Comparison of ENCODE assay signal across 8 mouse cellular contexts in the genomic region with DNA sequence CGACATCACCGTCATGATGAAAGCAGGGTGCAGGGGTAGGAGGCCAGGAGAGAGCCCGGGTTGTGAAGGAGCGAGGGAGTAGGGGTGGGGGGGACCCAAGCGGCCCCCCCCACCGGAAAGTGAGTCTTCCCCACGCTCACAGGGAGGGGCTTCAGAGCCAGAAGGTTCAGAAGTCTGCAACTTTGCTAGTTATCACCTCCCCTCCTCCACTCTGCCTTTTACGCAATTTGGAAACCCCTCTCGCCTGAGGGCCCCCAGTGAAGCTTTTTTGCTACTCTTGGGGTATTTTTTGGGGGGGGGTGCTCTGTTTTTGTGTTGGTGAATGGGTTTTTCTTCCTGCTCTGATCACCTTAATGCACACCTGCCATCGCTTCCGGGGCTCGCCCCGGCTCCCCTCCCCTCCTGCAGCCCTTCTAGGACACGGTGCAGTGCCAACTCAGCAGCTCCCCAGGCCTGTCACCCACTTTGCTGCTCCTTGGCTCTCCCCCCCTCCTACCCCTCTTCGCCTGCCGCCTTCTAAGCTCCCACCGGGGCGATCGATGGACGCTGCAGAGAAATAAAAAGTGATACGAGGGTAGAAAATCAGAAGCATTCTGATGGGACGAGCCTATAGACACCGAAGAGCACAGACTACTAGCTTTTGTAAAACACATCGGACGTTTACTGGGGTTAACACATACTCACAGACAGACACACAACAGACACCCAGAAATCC. TPM values are rescaled to one million over a fixed set of nuclear protein-coding genes. Genes with fewer than 3 reads are reported as not detected.
DNase-seq lines count a peak whose midpoint lies in the region; ATAC-seq and TF ChIP-seq lines count a peak whose summit lies in the region.

No protein-coding gene starts in this region.

- peaks cover 92% of the 10 kb centered on the region for H3K27me3 ChIP-seq in kidney, embryonic 15.5 days
- H3K27me3 ChIP-seq in cerebellum, adult 2 months (ENCODE audit: control insufficient read depth, insufficient read depth, low read length): no peaks in the 10 kb centered on the region
- peaks cover 67% of the 10 kb centered on the region for H3K27me3 ChIP-seq in forebrain, embryonic 13.5 days
- H3K27me3 ChIP-seq in liver, embryonic 16.5 days (ENCODE audit: control insufficient read depth, insufficient read depth, low read depth, low read length): peaks cover 63% of the 10 kb centered on the region

- H3K9me3 ChIP-seq in kidney, embryonic 15.5 days (replicated peaks): no peaks in the 10 kb centered on the region
- no peaks in the 10 kb centered on the region for H3K9me3 ChIP-seq in forebrain, embryonic 13.5 days (replicated peaks)
- H3K9me3 ChIP-seq in liver, embryonic 16.5 days (replicated peaks; ENCODE audit: control insufficient read depth, low read length): no peaks in the 10 kb centered on the region

- 2% methylated on average over 25 of the region's 25 CpGs for WGBS in kidney, embryonic 15.5 days
- 1% methylated on average over 25 of the region's 25 CpGs for WGBS in cerebellum, adult 2 months
- 1% methylated on average over 25 of the region's 25 CpGs for WGBS in forebrain, embryonic 13.5 days
- 3% methylated on average over 25 of the region's 25 CpGs for WGBS in liver, embryonic 16.5 days (ENCODE audit: insufficient replicate concordance)

- H3K27ac ChIP-seq in kidney, embryonic 15.5 days: no peak overlapping the region
- peak overlapping the region; percentile 100 for H3K27ac ChIP-seq in cerebellum, adult 2 months (ENCODE audit: insufficient read depth, low read length)
- no peak overlapping the region for H3K27ac ChIP-seq in forebrain, embryonic 13.5 days
- no peak overlapping the region for H3K27ac ChIP-seq in liver, embryonic 16.5 days (ENCODE audit: low read length)

- no peak for TF ChIP-seq CTCF in cerebellum, adult 2 months (IDR thresholded peaks at IDR 0.05; ENCODE audit: borderline replicate concordance, insufficient read depth, low read depth, low read length)

- 0 out of 2 replicates have a peak overlapping the region, but pooled peaks have one; percentile 31 for H3K9ac ChIP-seq in kidney, embryonic 15.5 days
- H3K9ac ChIP-seq in forebrain, embryonic 13.5 days: peak overlapping the region; percentile 50
- no peak overlapping the region for H3K9ac ChIP-seq in liver, embryonic 16.5 days (ENCODE audit: low read depth, low read length)

- ATAC-seq in kidney, embryonic 15.5 days (replicated peaks; ENCODE audit: low FRiP score): no peak
- no peak for ATAC-seq in forebrain, embryonic 13.5 days
- no peak for ATAC-seq in liver, embryonic 16.5 days (ENCODE audit: low read depth)

- H3K4me2 ChIP-seq in kidney, embryonic 15.5 days: peak overlapping the region; percentile 98
- peak overlapping the region; percentile 99 for H3K4me2 ChIP-seq in forebrain, embryonic 13.5 days
- H3K4me2 ChIP-seq in liver, embryonic 16.5 days (ENCODE audit: low read depth, low read length): no peak overlapping the region

- no peak for DNase-seq in kidney, adult 18-20 months
- peak; percentile 65 to 68 for DNase-seq in cerebellum, adult 2 months
- no peak for DNase-seq in ovary, postnatal 36 days (ENCODE audit: low spot score)
- no peak for DNase-seq in gastrocnemius, adult 18-20 months (ENCODE audit: low spot score)
- DNase-seq in urinary bladder, postnatal 25 days (ENCODE audit: low spot score): no peak

- no peaks in the 10 kb centered on the region for H3K36me3 ChIP-seq in kidney, embryonic 15.5 days
- H3K36me3 ChIP-seq in forebrain, embryonic 13.5 days (ENCODE audit: poor library complexity, severe bottlenecking): no peaks in the 10 kb centered on the region
- H3K36me3 ChIP-seq in liver, embryonic 16.5 days (ENCODE audit: control insufficient read depth, insufficient read depth): no peaks in the 10 kb centered on the region

- TF ChIP-seq POLR2A in cerebellum, adult 2 months (IDR thresholded peaks at IDR 0.05; ENCODE audit: borderline replicate concordance, insufficient read depth, low read length): no peak

- H3K4me1 ChIP-seq in kidney, embryonic 15.5 days: peaks cover 39% of the 10 kb centered on the region
- peaks cover 3% of the 10 kb centered on the region for H3K4me1 ChIP-seq in cerebellum, adult 2 months (ENCODE audit: control insufficient read depth, insufficient read depth, low read length)
- H3K4me1 ChIP-seq in forebrain, embryonic 13.5 days: peaks cover 24% of the 10 kb centered on the region
- no peaks in the 10 kb centered on the region for H3K4me1 ChIP-seq in liver, embryonic 16.5 days (ENCODE audit: control insufficient read depth, low read depth, low read length)

- H3K4me3 ChIP-seq in kidney, embryonic 15.5 days (replicated peaks): peak overlapping the region; percentile 53
- H3K4me3 ChIP-seq in cerebellum, adult 2 months (replicated peaks; ENCODE audit: insufficient read depth, low read depth, low read length): peak overlapping the region; percentile 97
- peak overlapping the region; percentile 57 for H3K4me3 ChIP-seq in forebrain, embryonic 13.5 days
- H3K4me3 ChIP-seq in liver, embryonic 16.5 days (ENCODE audit: low read depth, low read length): 0 out of 2 replicates have a peak overlapping the region, but pooled peaks have one; percentile 10

RNA-seq across cellular contexts. Expression of a gene that starts 2.7 kb away (rescaled TPM):
- 0.48 and 0.50 TPM in 2 replicates for polyA plus RNA-seq in kidney, embryonic 15.5 days (2015; fragmentation: Nextera tagmentation; extraction: Ambion mirVana)
- 71.1 and 72.6 TPM in 2 replicates for polyA plus RNA-seq in cerebellum, adult 2 months (2012; rRNA removed)
- 2.1 and 3.5 TPM in 2 replicates for polyA plus RNA-seq in forebrain, embryonic 13.5 days (2015; fragmentation: Nextera tagmentation; extraction: Ambion mirVana)
- 0.02 and 0.04 TPM in 2 replicates for polyA plus RNA-seq in liver, embryonic 16.5 days (2015; fragmentation: Nextera tagmentation; extraction: Ambion mirVana)
- total RNA-seq in gastrocnemius, adult 18-20 months (2021): 1 to 10 TPM; 1.9 to 2.0 TPM

Comparison
In these comparisons a context has a peak if more than half of its experiments do, and no peak if none do; other contexts are left out.
1. H3K4me3 ChIP-seq: peak in every context shown above with its lines; median percentile 97 in cerebellum, adult 2 months; 57 in forebrain, embryonic 13.5 days; 53 in kidney, embryonic 15.5 days; 10 in liver, embryonic 16.5 days.
2. DNase-seq: peak in cerebellum, adult 2 months (2 of 2); none in kidney, adult 18-20 months (single experiment), ovary, postnatal 36 days (single experiment), gastrocnemius, adult 18-20 months (single experiment) and urinary bladder, postnatal 25 days (single experiment).
3. RNA of a gene that starts 2.7 kb away (polyA plus RNA-seq): 71.1 to 72.6 TPM in cerebellum, adult 2 months; 2.1 to 3.5 TPM in forebrain, embryonic 13.5 days, 0.48 to 0.50 TPM in kidney, embryonic 15.5 days and 0.02 to 0.04 TPM in liver, embryonic 16.5 days; every median in the first group is over 10 times any median in the second.